Mouse (Mus musculus) CH12.LX (cell line): ENCODE measurements at regions not wholly inside any gene's neighbourhood (a gene's known extent, or its start where the extent isn't known, plus 50 kb on each side); places are given as distances from the start of the nearest gene placed in this dataset.

Experiments
- CHD1 ChIP-seq: IDR thresholded peaks from 2 replicates; pipeline ENCODE4 v1.6.1; 2012; ENCODE audit warnings: low read depth, low read length, improper control_type of control experiment, inconsistent platforms
- CTCF ChIP-seq, 2 experiments: IDR thresholded peaks in 1 of 2; conservative IDR thresholded peaks in 1 of 2; 2 replicates each; pipeline ENCODE4 v1.5.1; 2011 to 2012; ENCODE audit warnings: low read depth in 2 of 2, low read length in 2 of 2, improper control_type of control experiment in 1 of 2, inconsistent platforms in 1 of 2, mild to moderate bottlenecking in 1 of 2, moderate library complexity in 1 of 2
- EP300 ChIP-seq: IDR thresholded peaks from 2 replicates; pipeline ENCODE4 v1.6.1; 2011; ENCODE audit warnings: low read length, improper control_type of control experiment
- IRF4 ChIP-seq: IDR thresholded peaks from 2 replicates; pipeline ENCODE4 v1.6.1; 2014; ENCODE audit warnings: low read depth, mild to moderate bottlenecking, inconsistent platforms, low read length, improper control_type of control experiment
- MAX ChIP-seq: IDR thresholded peaks from 2 replicates; pipeline ENCODE4 v1.6.1; 2011; ENCODE audit warnings: low read length, improper control_type of control experiment
- MYC ChIP-seq: IDR thresholded peaks from 2 replicates; pipeline ENCODE4 v1.6.1; 2011; ENCODE audit warnings: low read depth, mild to moderate bottlenecking, improper control_type of control experiment, low read length
- NELFE ChIP-seq: IDR thresholded peaks from 2 replicates; pipeline ENCODE4 v1.6.1; 2011; ENCODE audit warnings: low read depth, low read length, improper control_type of control experiment
- NRF1 ChIP-seq: IDR thresholded peaks from 2 replicates; pipeline ENCODE4 v1.6.1; 2014; ENCODE audit warnings: low read depth, mild to moderate bottlenecking, inconsistent platforms, low read length, improper control_type of control experiment, moderate library complexity
- POLR2A ChIP-seq: IDR thresholded peaks from 2 replicates; pipeline ENCODE4 v1.6.1; 2011; ENCODE audit warnings: low read depth, mild to moderate bottlenecking, improper control_type of control experiment, low read length
- POLR2AphosphoS2 ChIP-seq: IDR thresholded peaks from 2 replicates; pipeline ENCODE4 v1.6.1; 2011; ENCODE audit warnings: low read depth, low read length, improper control_type of control experiment
- RCOR1 ChIP-seq: conservative IDR thresholded peaks from 2 replicates; pipeline ENCODE4 v1.6.1; 2012; ENCODE audit warnings: low read depth, mild to moderate bottlenecking, inconsistent platforms, low read length, improper control_type of control experiment
- ZKSCAN1 ChIP-seq: IDR thresholded peaks from 2 replicates; pipeline ENCODE4 v1.6.1; 2012; ENCODE audit warnings: low read depth, inconsistent platforms, low read length, improper control_type of control experiment, borderline replicate concordance

GRCm38 (mm10) chr2:166375639-166376038 is 220.2 kb upstream of the Sulf2 start:
- TF ChIP-seq NRF1 (no peak), NELFE (no peak), CTCF (conservative IDR thresholded peaks at IDR 0.05 in 1 of 2, IDR thresholded peaks at IDR 0.05 in 1 of 2; ENCODE audit: low read depth in 2 of 2, low read length in 2 of 2) (no peak), POLR2A (no peak), CHD1 (no peak), POLR2AphosphoS2 (no peak), RCOR1 (no peak), MYC (no peak), IRF4 (no peak), MAX (no peak), EP300 (no peak), ZKSCAN1 (no peak)
